Mouse (Mus musculus): ENCODE results near the gene Galnt12. TPM values are rescaled to one million over a fixed set of nuclear protein-coding genes. Genes with fewer than 3 reads are reported as not detected.

Gene Galnt12
- polyA plus RNA-seq, 1 experiment: 1.3 TPM

- Histone ChIP-seq H3K27me3 (ENCODE audit: control insufficient read depth, insufficient read depth, low read length) (no peaks in the 10 kb centered on the region), H3K27ac (ENCODE audit: insufficient read depth, low read length) (no peak overlapping the region), H3K4me3 (replicated peaks; ENCODE audit: insufficient read depth, low read depth, low read length) (no peak overlapping the region), H3K4me1 (ENCODE audit: control insufficient read depth, insufficient read depth, low read length) (no peaks in the 10 kb centered on the region)
- WGBS: 16% methylated on average over 4 of the region's 4 CpGs
- TF ChIP-seq CTCF (IDR thresholded peaks at IDR 0.05; ENCODE audit: borderline replicate concordance, insufficient read depth, low read depth, low read length) (no peak), POLR2A (IDR thresholded peaks at IDR 0.05; ENCODE audit: borderline replicate concordance, insufficient read depth, low read length) (no peak)
- no peak for DNase-seq
These were observed 69.5 kb downstream of the Galnt12 start for GRCm38 (mm10) chr4:47161103-47161755.

GRCm38 (mm10) chr4:47161756-47162587 is 70.3 kb downstream of the Galnt12 start:
- H3K27ac ChIP-seq (ENCODE audit: insufficient read depth, low read length): no peak overlapping the region
- 36% methylated on average over 12 of the region's 12 CpGs for WGBS
- H3K4me3 ChIP-seq (replicated peaks; ENCODE audit: insufficient read depth, low read depth, low read length): no peak overlapping the region
- DNase-seq: no peak
- TF ChIP-seq POLR2A (IDR thresholded peaks at IDR 0.05; ENCODE audit: borderline replicate concordance, insufficient read depth, low read length) (no peak), CTCF (IDR thresholded peaks at IDR 0.05; ENCODE audit: borderline replicate concordance, insufficient read depth, low read depth, low read length) (no peak)
- H3K27me3 ChIP-seq (ENCODE audit: control insufficient read depth, insufficient read depth, low read length): no peaks in the 10 kb centered on the region
- no peaks in the 10 kb centered on the region for H3K4me1 ChIP-seq (ENCODE audit: control insufficient read depth, insufficient read depth, low read length)

- H3K27me3 ChIP-seq (ENCODE audit: control insufficient read depth, insufficient read depth, low read length): no peaks in the 10 kb centered on the region
- no peaks in the 10 kb centered on the region for H3K4me1 ChIP-seq (ENCODE audit: control insufficient read depth, insufficient read depth, low read length)
- TF ChIP-seq CTCF (IDR thresholded peaks at IDR 0.05; ENCODE audit: borderline replicate concordance, insufficient read depth, low read depth, low read length): no peak
- no peak for TF ChIP-seq POLR2A (IDR thresholded peaks at IDR 0.05; ENCODE audit: borderline replicate concordance, insufficient read depth, low read length)
- no peak for DNase-seq
- no peak overlapping the region for H3K27ac ChIP-seq (ENCODE audit: insufficient read depth, low read length)
- no peak overlapping the region for H3K4me3 ChIP-seq (replicated peaks; ENCODE audit: insufficient read depth, low read depth, low read length)
- WGBS: 45% methylated on average over 1 of the region's 1 CpGs
These were observed 80.6 kb downstream of the Galnt12 start for GRCm38 (mm10) chr4:47172314-47172713.

Other genes starting within 250 kb of the Galnt12 start
- 102 and 117 TPM in 2 replicates for gene Gabbr2, start 100.0 kb upstream of the Galnt12 start, polyA plus RNA-seq (2012; rRNA removed)
- gene Anks6, start 34.5 kb upstream of the Galnt12 start, polyA plus RNA-seq (2012; rRNA removed): 17.2 and 19.5 TPM in 2 replicates
- gene Col15a1, start 116.3 kb downstream of the Galnt12 start, polyA plus RNA-seq (2012; rRNA removed): 3.9 and 5.3 TPM in 2 replicates